Comparison of ENCODE assay signal across 8 mouse cellular contexts in genomic region chr5:90785659-90786588, GRCm38 (mm10). TPM values are rescaled to one million over a fixed set of nuclear protein-coding genes. Genes with fewer than 3 reads are reported as not detected.
DNase-seq lines count a peak whose midpoint lies in the region; ATAC-seq lines count a peak whose summit lies in the region.

Cxcl3 (plus strand) TSS chr5:90786103.

- intact Hi-C loops in gastrocnemius, postnatal 36 days (cut with DNase I) = loop anchor here (5.0 kb wide), 1 partner anchor 124 kb away; no protein-coding TSS in a partner anchor

- no peak within 1 kb of the TSS for H3K27ac ChIP-seq in hindbrain, embryonic 13.5 days
- H3K27ac ChIP-seq in limb, embryonic 15.5 days = no peak within 1 kb of the TSS
- no peak within 1 kb of the TSS for H3K27ac ChIP-seq in midbrain, embryonic 14.5 days (replicated peaks; ENCODE audit: low read depth, low read length)

- DNase-seq in ovary, adult 18-20 months (ENCODE audit: low spot score) = peak; percentile 23
- no peak for DNase-seq in ovary, postnatal 10 days (ENCODE audit: low spot score)
- peak; percentile 64 for DNase-seq in embryo, embryonic 11 days
- peak; percentile 73 for DNase-seq in midbrain, embryonic 14.5 days
- no peak for DNase-seq in gastrocnemius, postnatal 36 days
- DNase-seq in gastrocnemius, adult 8-10 months (ENCODE audit: low spot score in 2 of 2) = no peak

- H3K9me3 ChIP-seq in hindbrain, embryonic 13.5 days = no peaks in the 10 kb centered on the region
- no peaks in the 10 kb centered on the region for H3K9me3 ChIP-seq in limb, embryonic 15.5 days
- no peaks in the 10 kb centered on the region for H3K9me3 ChIP-seq in midbrain, embryonic 14.5 days (ENCODE audit: control insufficient read depth, low read length)

- peak within 1 kb of the TSS; percentile 39 for H3K4me3 ChIP-seq in hindbrain, embryonic 13.5 days
- peak within 1 kb of the TSS; percentile 23 for H3K4me3 ChIP-seq in limb, embryonic 15.5 days
- H3K4me3 ChIP-seq in midbrain, embryonic 14.5 days (replicated peaks; ENCODE audit: low read depth, low read length) = peak within 1 kb of the TSS; percentile 33

- H3K36me3 ChIP-seq in hindbrain, embryonic 13.5 days = no peaks in the 10 kb centered on the region
- no peaks in the 10 kb centered on the region for H3K36me3 ChIP-seq in limb, embryonic 15.5 days
- no peaks in the 10 kb centered on the region for H3K36me3 ChIP-seq in midbrain, embryonic 14.5 days (ENCODE audit: control insufficient read depth, insufficient read depth, low read length)

- H3K4me2 ChIP-seq in hindbrain, embryonic 13.5 days = peak within 1 kb of the TSS; percentile 73
- peak within 1 kb of the TSS; percentile 51 for H3K4me2 ChIP-seq in limb, embryonic 15.5 days
- peak within 1 kb of the TSS; percentile 65 for H3K4me2 ChIP-seq in midbrain, embryonic 14.5 days (ENCODE audit: low read length)

- ATAC-seq in hindbrain, embryonic 13.5 days (ENCODE audit: low FRiP score) = peak; percentile 91
- peak; percentile 24; the same call in 1 of the 2 replicates for ATAC-seq in limb, embryonic 15.5 days (ENCODE audit: insufficient number of reproducible peaks, low FRiP score, low TSS enrichment, low read depth)
- peak; percentile 65 for ATAC-seq in midbrain, embryonic 14.5 days (ENCODE audit: low FRiP score, low TSS enrichment)

- WGBS in hindbrain, embryonic 13.5 days = 18% methylated on average over 26 of the region's 26 CpGs
- WGBS in limb, embryonic 15.5 days = 14% methylated on average over 26 of the region's 26 CpGs
- WGBS in midbrain, embryonic 14.5 days = 17% methylated on average over 26 of the region's 26 CpGs

- peaks cover 4% of the 10 kb centered on the region; the same call in 1 of the 2 replicates for H3K27me3 ChIP-seq in hindbrain, embryonic 13.5 days
- peaks cover 7% of the 10 kb centered on the region; the same call in 1 of the 2 replicates for H3K27me3 ChIP-seq in limb, embryonic 15.5 days
- H3K27me3 ChIP-seq in midbrain, embryonic 14.5 days (ENCODE audit: control insufficient read depth, insufficient read depth, low read length) = no peaks in the 10 kb centered on the region

- H3K9ac ChIP-seq in hindbrain, embryonic 13.5 days = peak within 1 kb of the TSS; percentile 51; the same call in 1 of the 2 replicates
- no peak within 1 kb of the TSS for H3K9ac ChIP-seq in limb, embryonic 15.5 days
- H3K9ac ChIP-seq in midbrain, embryonic 14.5 days (replicated peaks; ENCODE audit: low read length) = peak within 1 kb of the TSS; percentile 30; the same call in 1 of the 2 replicates

- H3K4me1 ChIP-seq in hindbrain, embryonic 13.5 days (replicated peaks) = peaks cover 8% of the 10 kb centered on the region
- H3K4me1 ChIP-seq in limb, embryonic 15.5 days = peaks cover 17% of the 10 kb centered on the region
- H3K4me1 ChIP-seq in midbrain, embryonic 14.5 days (ENCODE audit: control insufficient read depth, insufficient read depth, low read length) = no peaks in the 10 kb centered on the region

RNA-seq across cellular contexts. Expression of gene Cxcl3, which starts in this region (rescaled TPM):
- polyA plus RNA-seq in hindbrain, embryonic 13.5 days (2015; fragmentation: Nextera tagmentation; extraction: Ambion mirVana) = not detected in 2 replicates
- 0.38 TPM in 1 of 2 replicates, not detected in the other for polyA plus RNA-seq in limb, embryonic 15.5 days (2015; fragmentation: Nextera tagmentation; extraction: Ambion mirVana)
- not detected in 2 replicates for polyA plus RNA-seq in midbrain, embryonic 14.5 days (2014; fragmentation: Nextera tagmentation; extraction: Ambion mirVana)
- total RNA-seq in gastrocnemius, postnatal 36 days (2021) = not detected
- not detected for total RNA-seq in gastrocnemius, adult 8-10 months (2022)

Comparison
In these comparisons a context has a peak if more than half of its experiments do, and no peak if none do; other contexts are left out.
1. DNase-seq: peak in ovary, adult 18-20 months (single experiment) and embryo, embryonic 11 days (single experiment); none in ovary, postnatal 10 days (single experiment), gastrocnemius, postnatal 36 days (0 of 2) and gastrocnemius, adult 8-10 months (0 of 2).
2. Peak in ATAC-seq, H3K4me3 ChIP-seq, H3K9ac ChIP-seq and H3K4me2 ChIP-seq in hindbrain, embryonic 13.5 days; RNA of the gene not detected or under 1 TPM.
3. Peak in ATAC-seq, H3K4me3 ChIP-seq and H3K4me2 ChIP-seq in limb, embryonic 15.5 days; RNA of the gene not detected or under 1 TPM.
4. Peak in DNase-seq, ATAC-seq, H3K4me3 ChIP-seq, H3K9ac ChIP-seq and H3K4me2 ChIP-seq in midbrain, embryonic 14.5 days; RNA of the gene not detected or under 1 TPM.
5. ATAC-seq: peak in every context shown above with its lines; median percentile 91 in hindbrain, embryonic 13.5 days; 65 in midbrain, embryonic 14.5 days; 24 in limb, embryonic 15.5 days.
6. Peak in every context shown above with its lines, with median percentiles within 50 percentile points of each other: H3K4me2 ChIP-seq and H3K4me3 ChIP-seq.